Mouse (Mus musculus) bone marrow macrophage, adult 2 months (primary cell): Measurements from ENCODE around the gene Pigh.

Experiments
- CTCF ChIP-seq: IDR thresholded peaks from 2 replicates; pipeline ENCODE4 v1.5.1; 2012; ENCODE audit warnings: low read depth, mild to moderate bottlenecking, low read length, moderate library complexity
- POLR2A ChIP-seq: IDR thresholded peaks from 2 replicates; pipeline ENCODE4 v1.6.1; 2012; ENCODE audit warnings: mild to moderate bottlenecking, low read depth, low read length, borderline replicate concordance

DNA sequence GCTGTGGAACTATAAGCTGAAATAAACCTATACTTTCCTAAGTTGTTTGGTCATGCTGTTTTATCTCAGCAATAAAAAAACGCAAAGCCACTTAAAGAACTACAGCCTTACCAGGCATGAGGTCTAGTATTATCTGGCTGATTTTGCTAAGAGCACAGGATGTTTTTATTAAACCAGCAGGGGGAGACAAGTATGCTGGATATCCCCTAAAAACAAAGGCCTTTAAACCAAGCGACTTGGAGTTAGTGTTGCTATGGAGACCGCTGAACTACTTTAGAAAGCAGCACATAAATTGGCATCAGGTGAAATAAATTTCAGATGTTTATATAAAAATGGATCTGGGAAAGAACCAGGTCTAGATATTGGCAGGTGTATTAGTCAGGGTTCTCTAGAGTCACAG lies 33.4 kb upstream of the Pigh start:
- TF ChIP-seq CTCF (no peak), POLR2A (no peak)
